Comparison of ENCODE assay signal across 8 mouse cellular contexts in the genomic region with DNA sequence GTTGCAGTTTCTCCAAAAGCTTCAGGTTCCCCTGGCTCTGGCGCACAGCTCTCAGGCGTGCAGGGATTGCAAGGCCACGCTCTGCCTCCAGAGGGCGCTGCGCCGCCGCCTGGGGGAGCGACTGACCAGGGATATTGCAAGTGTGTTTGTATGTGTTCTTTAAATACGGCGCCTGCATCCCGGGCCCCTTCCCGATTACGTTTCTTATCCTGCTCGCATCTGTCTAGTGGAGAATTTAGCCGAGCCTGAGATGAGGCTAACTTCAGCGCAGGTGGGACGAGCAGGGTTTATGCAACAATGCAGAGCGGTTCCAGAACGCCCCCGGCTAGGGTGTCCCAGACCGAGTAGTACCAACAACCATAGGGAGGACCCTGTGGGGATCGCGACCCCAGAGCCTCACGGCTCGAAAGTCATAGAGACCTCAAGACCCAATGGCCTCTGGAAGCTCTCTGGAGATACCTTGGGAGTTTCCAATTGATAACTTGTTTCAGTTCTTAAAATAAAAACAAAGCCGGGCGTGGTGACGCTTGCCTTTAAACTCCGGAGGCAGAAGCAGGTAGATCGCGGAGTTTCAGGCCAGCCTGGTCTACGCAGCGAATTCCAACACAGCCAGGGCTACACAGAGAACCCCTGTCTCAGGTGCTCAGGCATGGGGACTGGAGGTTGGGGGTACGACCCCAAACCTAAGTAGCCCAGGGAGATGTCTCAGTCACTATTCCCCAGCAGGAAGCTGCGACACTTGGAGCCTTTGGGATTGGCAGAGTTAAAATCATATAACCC.
A peak's percentile ranks its signal among the peaks of the same experiment; 100 is the strongest.
DNase-seq lines count a peak whose midpoint lies in the region; ATAC-seq and TF ChIP-seq lines count a peak whose summit lies in the region.

No protein-coding gene starts in this region.

- no peaks in the 10 kb centered on the region for H3K27me3 ChIP-seq in heart, embryonic 11.5 days (ENCODE audit: control insufficient read depth, insufficient read depth, low read length)
- no peaks in the 10 kb centered on the region for H3K27me3 ChIP-seq in kidney, embryonic 15.5 days
- H3K27me3 ChIP-seq in liver, embryonic 12.5 days (replicated peaks) = peaks cover 38% of the 10 kb centered on the region
- H3K27me3 ChIP-seq in stomach, embryonic 14.5 days (ENCODE audit: control insufficient read depth, insufficient read depth, low read length) = no peaks in the 10 kb centered on the region

- H3K4me2 ChIP-seq in heart, embryonic 11.5 days = peak overlapping the region; percentile 77
- H3K4me2 ChIP-seq in kidney, embryonic 15.5 days = peak overlapping the region; percentile 90
- H3K4me2 ChIP-seq in liver, embryonic 12.5 days = peak overlapping the region; percentile 86
- peak overlapping the region; percentile 99 for H3K4me2 ChIP-seq in stomach, embryonic 14.5 days (replicated peaks; ENCODE audit: low read depth, low read length)

- WGBS in heart, embryonic 11.5 days (ENCODE audit: insufficient replicate concordance) = under 1% methylated on average over 35 of the region's 35 CpGs
- WGBS in kidney, embryonic 15.5 days = under 1% methylated on average over 35 of the region's 35 CpGs
- 1% methylated on average over 35 of the region's 35 CpGs for WGBS in liver, embryonic 12.5 days (ENCODE audit: insufficient replicate concordance)
- WGBS in stomach, embryonic 14.5 days = under 1% methylated on average over 35 of the region's 35 CpGs

- H3K4me1 ChIP-seq in heart, embryonic 11.5 days (ENCODE audit: control insufficient read depth, insufficient read depth, low read length) = no peaks in the 10 kb centered on the region
- peaks cover 34% of the 10 kb centered on the region for H3K4me1 ChIP-seq in kidney, embryonic 15.5 days
- H3K4me1 ChIP-seq in liver, embryonic 12.5 days = peaks cover 9% of the 10 kb centered on the region; the same call in 1 of the 2 replicates
- H3K4me1 ChIP-seq in stomach, embryonic 14.5 days (ENCODE audit: control insufficient read depth, insufficient read depth, low read length) = 0 out of 2 replicates have a peak, but pooled peaks cover 4% of the 10 kb centered on the region

- no peak overlapping the region for H3K27ac ChIP-seq in heart, embryonic 11.5 days (ENCODE audit: low read depth, low read length)
- no peak overlapping the region for H3K27ac ChIP-seq in kidney, embryonic 15.5 days
- no peak overlapping the region for H3K27ac ChIP-seq in liver, embryonic 12.5 days
- H3K27ac ChIP-seq in stomach, embryonic 14.5 days (ENCODE audit: low read length) = no peak overlapping the region

- H3K9me3 ChIP-seq in heart, embryonic 11.5 days (replicated peaks; ENCODE audit: control insufficient read depth, low read length) = no peaks in the 10 kb centered on the region
- H3K9me3 ChIP-seq in kidney, embryonic 15.5 days (replicated peaks) = no peaks in the 10 kb centered on the region
- no peaks in the 10 kb centered on the region for H3K9me3 ChIP-seq in liver, embryonic 12.5 days (replicated peaks)
- H3K9me3 ChIP-seq in stomach, embryonic 14.5 days (ENCODE audit: control insufficient read depth, low read depth, low read length) = no peaks in the 10 kb centered on the region

- peak; percentile 100 for TF ChIP-seq CTCF in brain, embryonic 14.5 days (IDR thresholded peaks at IDR 0.05; ENCODE audit: borderline replicate concordance, extremely low read depth, insufficient read depth, insufficient read length)

- H3K36me3 ChIP-seq in heart, embryonic 11.5 days (ENCODE audit: control insufficient read depth, insufficient read depth, low read length) = no peaks in the 10 kb centered on the region
- no peaks in the 10 kb centered on the region for H3K36me3 ChIP-seq in kidney, embryonic 15.5 days
- H3K36me3 ChIP-seq in liver, embryonic 12.5 days = no peaks in the 10 kb centered on the region
- H3K36me3 ChIP-seq in stomach, embryonic 14.5 days (ENCODE audit: control insufficient read depth, insufficient read depth, low read length) = no peaks in the 10 kb centered on the region

- no peak for TF ChIP-seq POLR2A in brain, embryonic 14.5 days (IDR thresholded peaks at IDR 0.05; ENCODE audit: borderline replicate concordance, extremely low read depth, insufficient read depth, insufficient read length, poor library complexity, severe bottlenecking)

- peak overlapping the region; percentile 65 for H3K9ac ChIP-seq in heart, embryonic 11.5 days (ENCODE audit: low read depth, low read length)
- peak overlapping the region; percentile 48 for H3K9ac ChIP-seq in kidney, embryonic 15.5 days
- peak overlapping the region; percentile 58 for H3K9ac ChIP-seq in liver, embryonic 12.5 days
- no peak overlapping the region for H3K9ac ChIP-seq in stomach, embryonic 14.5 days (replicated peaks; ENCODE audit: low read depth, low read length)

- peak; percentile 84 for ATAC-seq in erythroblast, adult 5-6 weeks (replicated peaks; ENCODE audit: low FRiP score, poor library complexity, severe bottlenecking)
- peak; percentile 62 for ATAC-seq in heart, embryonic 11.5 days (replicated peaks; ENCODE audit: insufficient number of reproducible peaks, low FRiP score, low TSS enrichment)
- peak; percentile 84 for ATAC-seq in kidney, embryonic 15.5 days (replicated peaks; ENCODE audit: low FRiP score)
- ATAC-seq in liver, embryonic 12.5 days = peak; percentile 72
- ATAC-seq in stomach, embryonic 14.5 days (ENCODE audit: insufficient number of reproducible peaks, insufficient read depth, low FRiP score, low read depth) = peak; percentile 66; the same call in 1 of the 2 replicates

- peak; percentile 78 for DNase-seq in CD4-positive helper T cell, adult 2 months (ENCODE audit: low read depth, low spot score)
- peak; percentile 91 for DNase-seq in brain, embryonic 14.5 days (ENCODE audit: low read depth)
- DNase-seq in natural killer cell, adult 2 months (ENCODE audit: low spot score in 2 of 2) = peak; percentile 67 to 81

- peak overlapping the region; percentile 62 for H3K4me3 ChIP-seq in heart, embryonic 11.5 days (ENCODE audit: low read depth, low read length)
- H3K4me3 ChIP-seq in kidney, embryonic 15.5 days (replicated peaks) = peak overlapping the region; percentile 56
- H3K4me3 ChIP-seq in liver, embryonic 12.5 days = peak overlapping the region; percentile 60
- H3K4me3 ChIP-seq in stomach, embryonic 14.5 days (ENCODE audit: low read depth, low read length) = peak overlapping the region; percentile 50
